Mouse (Mus musculus) embryonic facial prominence, embryonic 15.5 days (tissue): ENCODE data around the gene Szrd1. TPM values are rescaled to one million over a fixed set of nuclear protein-coding genes. Genes with fewer than 3 reads are reported as not detected.
A peak's percentile ranks its signal among the peaks of the same experiment; 100 is the strongest.

Experiments
- ATAC-seq: fragments of 200-750 bp; cut with Nextera tagmentation; 2 replicates; pipeline ENCODE4 v1.8.0; 2017; ENCODE audit warnings: low read depth, moderate TSS enrichment; ENCODE audit not compliant: insufficient number of reproducible peaks, low FRiP score, low TSS enrichment
- H3K27ac ChIP-seq: fragments of 300-500 bp; sonication (generic); replicated peaks from 2 replicates; pipeline ENCODE4 v1.5.1; 2015; ENCODE audit warnings: mild to moderate bottlenecking, inconsistent platforms
- H3K27me3 ChIP-seq: fragments of 300-500 bp; sonication (generic); 2 replicates; pipeline ENCODE4 v1.6.1; 2015; ENCODE audit warnings: inconsistent platforms
- H3K36me3 ChIP-seq: fragments of 300-500 bp; sonication (generic); 2 replicates; pipeline ENCODE4 v1.6.1; 2015; ENCODE audit warnings: mild to moderate bottlenecking, inconsistent platforms
- H3K4me1 ChIP-seq: fragments of 300-500 bp; sonication (generic); 2 replicates; pipeline ENCODE4 v1.6.1; 2015; ENCODE audit warnings: inconsistent platforms
- H3K4me2 ChIP-seq: fragments of 300-500 bp; sonication (generic); replicated peaks from 2 replicates; pipeline ENCODE4 v1.6.1; 2015; ENCODE audit warnings: mild to moderate bottlenecking, inconsistent platforms
- H3K4me3 ChIP-seq: fragments of 300-500 bp; sonication (generic); replicated peaks from 2 replicates; pipeline ENCODE4 v1.5.1; 2015; ENCODE audit warnings: mild to moderate bottlenecking, inconsistent platforms
- H3K9ac ChIP-seq: fragments of 300-500 bp; sonication (generic); 2 replicates; pipeline ENCODE4 v1.6.1; 2015; ENCODE audit warnings: inconsistent platforms
- H3K9me3 ChIP-seq: fragments of 300-500 bp; sonication (generic); replicated peaks from 2 replicates; pipeline ENCODE4 v1.6.1; 2016; ENCODE audit warnings: inconsistent platforms
- WGBS: fragments of 180-500 bp; shearing (Covaris S2); methylation state at CpG from one replicate; pipeline ENCODE4 v1.1.7; 2015; 5-methylcytosine and 5-hydroxymethylcytosine counted together
- polyA plus RNA-seq: library from polyadenylated mRNA; unstranded; fragments of >200 nt; fragmentation: Nextera tagmentation; extraction: Ambion mirVana; gene quantifications from 2 replicates; pipeline ENCODE4 v1.2.1, GENCODE M21; 2015

The Szrd1 gene
- polyA plus RNA-seq, 1 experiment from 2014 or later, result 43.9 TPM

- Histone ChIP-seq H3K27ac (no peak overlapping the region), H3K9ac (no peak overlapping the region)
- ATAC-seq, result no peak
Measured at GRCm38 (mm10) chr4:141165744-141166292, 26.2 kb upstream of the Szrd1 start.

GRCm38 (mm10) chr4:141163729-141164128 is 24.2 kb upstream of the Szrd1 start:
- H3K4me3 ChIP-seq, result no peak overlapping the region
- no peak overlapping the region for H3K27ac ChIP-seq
- H3K9me3 ChIP-seq, result no peaks in the 10 kb centered on the region
- peaks cover 11% of the 10 kb centered on the region for H3K4me1 ChIP-seq
- no peak overlapping the region for H3K9ac ChIP-seq
- peaks cover 10% of the 10 kb centered on the region; the same call in 1 of the 2 replicates for H3K36me3 ChIP-seq
- no peak overlapping the region for H3K4me2 ChIP-seq
- no peak for ATAC-seq
- H3K27me3 ChIP-seq, result no peaks in the 10 kb centered on the region
- WGBS, result 83% methylated on average over 5 of the region's 5 CpGs

More at GRCm38 (mm10) chr4:141165744-141166292, 26.2 kb upstream of the Szrd1 start:
- Histone ChIP-seq H3K9me3 (no peaks in the 10 kb centered on the region), H3K4me3 (no peak overlapping the region), H3K27me3 (no peaks in the 10 kb centered on the region), H3K4me2 (no peak overlapping the region), H3K4me1 (no peaks in the 10 kb centered on the region), H3K36me3 (peaks cover 26% of the 10 kb centered on the region)
- 83% methylated on average over 8 of the region's 8 CpGs for WGBS

GRCm38 (mm10) chr4:141161699-141162208 is 22.2 kb upstream of the Szrd1 start:
- no peak overlapping the region for H3K4me2 ChIP-seq
- no peak for ATAC-seq
- H3K27ac ChIP-seq, result no peak overlapping the region
- no peaks in the 10 kb centered on the region for H3K36me3 ChIP-seq
- no peaks in the 10 kb centered on the region for H3K27me3 ChIP-seq
- WGBS, result 83% methylated on average over 6 of the region's 6 CpGs
- peaks cover 13% of the 10 kb centered on the region for H3K4me1 ChIP-seq
- H3K9ac ChIP-seq, result no peak overlapping the region
- H3K4me3 ChIP-seq, result no peak overlapping the region
- no peaks in the 10 kb centered on the region for H3K9me3 ChIP-seq

- no peaks in the 10 kb centered on the region for H3K36me3 ChIP-seq
- H3K9me3 ChIP-seq, result no peaks in the 10 kb centered on the region
- 85% methylated on average over 4 of the region's 4 CpGs for WGBS
- peaks cover 13% of the 10 kb centered on the region for H3K4me1 ChIP-seq
- no peak overlapping the region for H3K9ac ChIP-seq
- no peaks in the 10 kb centered on the region for H3K27me3 ChIP-seq
- H3K4me3 ChIP-seq, result no peak overlapping the region
- no peak for ATAC-seq
- no peak overlapping the region for H3K27ac ChIP-seq
- no peak overlapping the region for H3K4me2 ChIP-seq
Measured at GRCm38 (mm10) chr4:141160193-141160592, 20.6 kb upstream of the Szrd1 start.

GRCm38 (mm10) chr4:141159666-141160065 is 20.1 kb upstream of the Szrd1 start:
- Histone ChIP-seq H3K9me3 (no peaks in the 10 kb centered on the region), H3K4me3 (no peak overlapping the region), H3K9ac (no peak overlapping the region), H3K4me1 (peaks cover 13% of the 10 kb centered on the region), H3K27ac (peak overlapping the region; percentile 24; the same call in 1 of the 2 replicates), H3K4me2 (no peak overlapping the region), H3K27me3 (no peaks in the 10 kb centered on the region), H3K36me3 (no peaks in the 10 kb centered on the region)
- no peak for ATAC-seq
- 14% methylated on average over 5 of the region's 5 CpGs for WGBS

- H3K4me3 ChIP-seq, result no peak overlapping the region
- peaks cover 13% of the 10 kb centered on the region for H3K4me1 ChIP-seq
- H3K9ac ChIP-seq, result no peak overlapping the region
- no peak for ATAC-seq
- no peak overlapping the region for H3K4me2 ChIP-seq
- no peaks in the 10 kb centered on the region for H3K9me3 ChIP-seq
- H3K27me3 ChIP-seq, result no peaks in the 10 kb centered on the region
- H3K36me3 ChIP-seq, result no peaks in the 10 kb centered on the region
- WGBS, result 42% methylated on average over 11 of the region's 11 CpGs
- H3K27ac ChIP-seq, result peak overlapping the region; percentile 24; the same call in 1 of the 2 replicates
Measured at GRCm38 (mm10) chr4:141159093-141159492, 19.5 kb upstream of the Szrd1 start.

- H3K27me3 ChIP-seq, result no peaks in the 10 kb centered on the region
- H3K36me3 ChIP-seq, result no peaks in the 10 kb centered on the region
- H3K4me2 ChIP-seq, result no peak overlapping the region
- no peak overlapping the region for H3K27ac ChIP-seq
- WGBS, result 65% methylated on average over 2 of the region's 2 CpGs
- H3K9ac ChIP-seq, result no peak overlapping the region
- no peak for ATAC-seq
- H3K4me1 ChIP-seq, result peaks cover 13% of the 10 kb centered on the region
- H3K4me3 ChIP-seq, result no peak overlapping the region
- no peaks in the 10 kb centered on the region for H3K9me3 ChIP-seq
Measured at GRCm38 (mm10) chr4:141158609-141159008, 19.0 kb upstream of the Szrd1 start.

- H3K27me3 ChIP-seq, result no peaks in the 10 kb centered on the region
- no peaks in the 10 kb centered on the region for H3K9me3 ChIP-seq
- H3K36me3 ChIP-seq, result no peaks in the 10 kb centered on the region
- H3K4me2 ChIP-seq, result no peak overlapping the region
- H3K4me1 ChIP-seq, result peaks cover 17% of the 10 kb centered on the region
- no peak overlapping the region for H3K9ac ChIP-seq
- 85% methylated on average over 4 of the region's 4 CpGs for WGBS
- no peak overlapping the region for H3K27ac ChIP-seq
- no peak for ATAC-seq
- H3K4me3 ChIP-seq, result no peak overlapping the region
Measured at GRCm38 (mm10) chr4:141157485-141157884, 17.9 kb upstream of the Szrd1 start.

- 18% methylated on average over 7 of the region's 7 CpGs for WGBS
- H3K9me3 ChIP-seq, result no peaks in the 10 kb centered on the region
- H3K4me2 ChIP-seq, result peak overlapping the region; percentile 76
- peaks cover 35% of the 10 kb centered on the region for H3K4me1 ChIP-seq
- H3K9ac ChIP-seq, result peak overlapping the region; percentile 92
- H3K4me3 ChIP-seq, result peak overlapping the region; percentile 88
- no peaks in the 10 kb centered on the region for H3K36me3 ChIP-seq
- H3K27me3 ChIP-seq, result no peaks in the 10 kb centered on the region
- no peak for ATAC-seq
- no peak overlapping the region for H3K27ac ChIP-seq
Measured at GRCm38 (mm10) chr4:141149116-141149515, 9.5 kb upstream of the Szrd1 start.

- ATAC-seq, result peak; percentile 82
- H3K4me2 ChIP-seq, result peak overlapping the region; percentile 76
- H3K27me3 ChIP-seq, result no peaks in the 10 kb centered on the region
- peak overlapping the region; percentile 95 for H3K27ac ChIP-seq
- under 1% methylated on average over 60 of the region's 66 CpGs for WGBS
- peak overlapping the region; percentile 92 for H3K9ac ChIP-seq
- no peaks in the 10 kb centered on the region for H3K36me3 ChIP-seq
- H3K4me1 ChIP-seq, result peaks cover 35% of the 10 kb centered on the region
- peak overlapping the region; percentile 88 for H3K4me3 ChIP-seq
- H3K9me3 ChIP-seq, result no peaks in the 10 kb centered on the region
Measured at GRCm38 (mm10) chr4:141148009-141148801, 8.6 kb upstream of the Szrd1 start.

GRCm38 (mm10) chr4:141147112-141148008 is 7.8 kb upstream of the Szrd1 start, which contains the start of gene Fbxo42:
Gene Fbxo42, plus strand, starts transcription at chr4:141147913.
- H3K4me1 ChIP-seq, result peaks cover 35% of the 10 kb centered on the region
- 7% methylated on average over 58 of the region's 58 CpGs for WGBS
- peak within 1 kb of the TSS; percentile 92 for H3K9ac ChIP-seq
- H3K9me3 ChIP-seq, result no peaks in the 10 kb centered on the region
- no peaks in the 10 kb centered on the region for H3K27me3 ChIP-seq
- H3K4me2 ChIP-seq, result peak within 1 kb of the TSS; percentile 76
- H3K27ac ChIP-seq, result peak within 1 kb of the TSS; percentile 95
- H3K36me3 ChIP-seq, result no peaks in the 10 kb centered on the region
- H3K4me3 ChIP-seq, result peak within 1 kb of the TSS; percentile 88
- peak; percentile 87 for ATAC-seq
